Mouse (Mus musculus): ENCODE measurements around the gene Mxd1. TPM values are rescaled to one million over a fixed set of nuclear protein-coding genes. Genes with fewer than 3 reads are reported as not detected.

Mxd1 gene
- polyA plus RNA-seq (2017; shearing (Covaris generic)), result 42.6 TPM

GRCm38 (mm10) chr6:86668580-86669239 lies at the start of gene Mxd1:
Mxd1 (minus strand) TSS chr6:86669161.

GRCm38 (mm10) chr6:86683872-86684654 lies 15.1 kb upstream of the Mxd1 start, which contains the start of gene Snrnp27:
Snrnp27 (minus strand) TSS chr6:86684522.

DNA sequence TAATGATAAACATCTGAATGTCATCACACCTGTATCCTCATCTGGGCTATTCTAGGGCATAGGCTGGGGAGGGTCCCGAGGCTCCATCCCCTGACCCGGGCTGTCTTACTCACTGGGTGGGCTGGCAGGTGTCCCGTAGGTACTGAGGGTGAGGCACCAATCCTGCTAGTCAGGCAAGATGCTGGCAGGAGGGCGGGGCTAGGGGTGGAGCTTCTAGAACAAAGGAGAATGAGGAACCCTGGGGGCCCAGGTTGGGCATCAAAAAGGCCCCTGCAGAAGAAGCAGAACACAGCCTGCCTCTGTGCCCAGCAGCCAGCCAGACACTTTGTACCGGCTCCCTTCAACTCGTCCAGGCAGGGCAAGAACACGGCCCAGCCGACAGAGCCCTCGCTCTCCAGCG lies 41.0 kb downstream of the Mxd1 start, which contains the start of gene Asprv1:
Asprv1 (plus strand) TSS at position 219 of the 400 bp plus-strand sequence.

Other genes starting within 250 kb of the Mxd1 start
- gene Gm44790, start 242.5 kb downstream of the Mxd1 start, polyA plus RNA-seq (2017; shearing (Covaris generic)), result not detected
- gene C87436, start 230.8 kb downstream of the Mxd1 start, polyA plus RNA-seq (2017; shearing (Covaris generic)), result 50.5 TPM
- 48.1 TPM for gene Pcbp1, start 142.8 kb downstream of the Mxd1 start, polyA plus RNA-seq (2017; shearing (Covaris generic))
- not detected for gene Asprv1, start 41.0 kb downstream of the Mxd1 start, polyA plus RNA-seq (2017; shearing (Covaris generic))
- gene Snrnp27, start 15.4 kb upstream of the Mxd1 start, polyA plus RNA-seq (2017; shearing (Covaris generic)), result 90.3 TPM
- 16.6 TPM for gene Gmcl1, start 64.2 kb upstream of the Mxd1 start, polyA plus RNA-seq (2017; shearing (Covaris generic))
- 20.5 TPM for gene Anxa4, start 124.4 kb upstream of the Mxd1 start, polyA plus RNA-seq (2017; shearing (Covaris generic))
- 64.4 TPM for gene Aak1, start 180.4 kb upstream of the Mxd1 start, polyA plus RNA-seq (2017; shearing (Covaris generic))

Data from inflammation-experienced regulatory T-cells, adult 16 weeks (primary cell).